Mouse (Mus musculus): ENCODE data around the gene Ubac1.

Ubac1 gene

GRCm38 (mm10) chr2:25975141-25975770, 46.3 kb downstream of the Ubac1 start:
- no peak for DNase-seq (ENCODE audit: low read depth, low spot score)

DNA sequence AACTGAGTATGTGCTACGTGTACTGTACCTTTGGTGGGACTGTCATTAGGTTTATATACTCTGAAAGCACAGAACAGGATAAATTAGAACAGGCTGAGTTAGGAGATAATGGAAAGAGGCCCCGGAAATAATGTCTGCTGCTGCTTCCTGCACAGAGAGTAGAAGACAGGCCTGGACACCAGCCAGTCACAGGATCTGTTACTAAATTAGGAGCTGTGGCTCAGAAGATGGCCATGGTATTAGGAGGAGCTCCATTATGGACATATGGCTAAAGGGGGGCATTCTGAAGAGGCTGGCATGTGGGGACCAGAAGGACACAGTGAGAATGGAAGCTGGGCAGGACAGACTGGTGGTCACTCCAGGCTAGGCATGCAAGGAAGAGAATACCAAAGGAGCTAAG, 51.1 kb downstream of the Ubac1 start:
- DNase-seq (ENCODE audit: low read depth, low spot score), result no peak

DNA sequence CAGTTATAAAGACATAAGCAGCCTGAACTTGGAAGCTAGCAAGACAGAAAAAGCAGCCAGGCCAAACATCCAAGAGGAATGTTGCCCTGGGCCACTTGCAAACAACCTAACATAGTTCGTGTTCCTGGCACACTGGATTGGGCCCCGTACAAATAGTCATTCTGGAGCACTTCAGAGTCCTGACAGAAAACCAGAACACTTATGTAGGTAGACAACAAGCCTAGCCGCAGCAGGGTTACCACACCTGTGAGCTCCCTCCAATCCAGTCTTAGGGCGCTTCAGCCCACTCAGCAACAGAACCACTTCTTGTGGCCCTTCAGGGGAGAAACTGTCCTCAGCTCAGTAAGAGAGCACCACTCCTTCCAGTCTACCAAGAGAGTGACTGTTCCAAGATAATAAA, 52.2 kb downstream of the Ubac1 start:
- no peak for DNase-seq (ENCODE audit: low read depth, low spot score)

- DNase-seq (ENCODE audit: low read depth, low spot score), result no peak
Measured at GRCm38 (mm10) chr2:25949291-25949690, 72.3 kb downstream of the Ubac1 start.
